Mouse (Mus musculus): ENCODE measurements around the gene Ttc23l. TPM values are rescaled to one million over a fixed set of nuclear protein-coding genes. Genes with fewer than 3 reads are reported as not detected.

Gene Ttc23l
- polyA plus RNA-seq (2012; ENCODE audit: insufficient read depth, insufficient read length, missing spikeins) = not detected in 2 replicates

- H3K4me1 ChIP-seq (ENCODE audit: control insufficient read depth, insufficient read depth, insufficient read length, low read length) = no peaks in the 10 kb centered on the region
- H3K27ac ChIP-seq (replicated peaks; ENCODE audit: low read depth, low read length) = no peak within 1 kb of the TSS
- H3K4me3 ChIP-seq (ENCODE audit: insufficient read depth, low read depth, low read length) = no peak within 1 kb of the TSS
Measured at GRCm38 (mm10) chr15:10558465-10558864, at the start of gene Ttc23l. TSS of gene Ttc23l (minus strand) at chr15:10558668.

- no peak overlapping the region for H3K27ac ChIP-seq (replicated peaks; ENCODE audit: low read depth, low read length)
- H3K4me1 ChIP-seq (ENCODE audit: control insufficient read depth, insufficient read depth, insufficient read length, low read length) = no peaks in the 10 kb centered on the region
- H3K4me3 ChIP-seq (ENCODE audit: insufficient read depth, low read depth, low read length) = no peak overlapping the region
Measured at GRCm38 (mm10) chr15:10599413-10599812, 40.9 kb upstream of the Ttc23l start.

GRCm38 (mm10) chr15:10598259-10599225, 40.1 kb upstream of the Ttc23l start:
- H3K27ac ChIP-seq (replicated peaks; ENCODE audit: low read depth, low read length) = no peak overlapping the region
- H3K4me1 ChIP-seq (ENCODE audit: control insufficient read depth, insufficient read depth, insufficient read length, low read length) = no peaks in the 10 kb centered on the region
- no peak overlapping the region for H3K4me3 ChIP-seq (ENCODE audit: insufficient read depth, low read depth, low read length)

- Histone ChIP-seq H3K27ac (replicated peaks; ENCODE audit: low read depth, low read length) (no peak overlapping the region), H3K4me1 (ENCODE audit: control insufficient read depth, insufficient read depth, insufficient read length, low read length) (no peaks in the 10 kb centered on the region)
Measured at GRCm38 (mm10) chr15:10596871-10597270, 38.4 kb upstream of the Ttc23l start.

GRCm38 (mm10) chr15:10595408-10595807, 36.9 kb upstream of the Ttc23l start:
- H3K27ac ChIP-seq (replicated peaks; ENCODE audit: low read depth, low read length) = no peak overlapping the region
- H3K4me3 ChIP-seq (ENCODE audit: insufficient read depth, low read depth, low read length) = no peak overlapping the region
- H3K4me1 ChIP-seq (ENCODE audit: control insufficient read depth, insufficient read depth, insufficient read length, low read length) = no peaks in the 10 kb centered on the region

More at GRCm38 (mm10) chr15:10596871-10597270, 38.4 kb upstream of the Ttc23l start:
- H3K4me3 ChIP-seq (ENCODE audit: insufficient read depth, low read depth, low read length) = no peak overlapping the region

GRCm38 (mm10) chr15:10594910-10595309, 36.4 kb upstream of the Ttc23l start:
- Histone ChIP-seq H3K4me1 (ENCODE audit: control insufficient read depth, insufficient read depth, insufficient read length, low read length) (no peaks in the 10 kb centered on the region), H3K4me3 (ENCODE audit: insufficient read depth, low read depth, low read length) (no peak overlapping the region), H3K27ac (replicated peaks; ENCODE audit: low read depth, low read length) (no peak overlapping the region)

GRCm38 (mm10) chr15:10593094-10593493, 34.6 kb upstream of the Ttc23l start:
- Histone ChIP-seq H3K4me1 (ENCODE audit: control insufficient read depth, insufficient read depth, insufficient read length, low read length) (no peaks in the 10 kb centered on the region), H3K4me3 (ENCODE audit: insufficient read depth, low read depth, low read length) (no peak overlapping the region), H3K27ac (replicated peaks; ENCODE audit: low read depth, low read length) (no peak overlapping the region)

- H3K4me3 ChIP-seq (ENCODE audit: insufficient read depth, low read depth, low read length) = no peak overlapping the region
- H3K4me1 ChIP-seq (ENCODE audit: control insufficient read depth, insufficient read depth, insufficient read length, low read length) = no peaks in the 10 kb centered on the region
- H3K27ac ChIP-seq (replicated peaks; ENCODE audit: low read depth, low read length) = no peak overlapping the region
Measured at GRCm38 (mm10) chr15:10586565-10586964, 28.1 kb upstream of the Ttc23l start.

GRCm38 (mm10) chr15:10584359-10585187, 26.1 kb upstream of the Ttc23l start:
- H3K4me3 ChIP-seq (ENCODE audit: insufficient read depth, low read depth, low read length) = no peak overlapping the region
- no peaks in the 10 kb centered on the region for H3K4me1 ChIP-seq (ENCODE audit: control insufficient read depth, insufficient read depth, insufficient read length, low read length)
- no peak overlapping the region for H3K27ac ChIP-seq (replicated peaks; ENCODE audit: low read depth, low read length)

- Histone ChIP-seq H3K4me3 (ENCODE audit: insufficient read depth, low read depth, low read length) (no peak overlapping the region), H3K4me1 (ENCODE audit: control insufficient read depth, insufficient read depth, insufficient read length, low read length) (no peaks in the 10 kb centered on the region), H3K27ac (replicated peaks; ENCODE audit: low read depth, low read length) (no peak overlapping the region)
Measured at GRCm38 (mm10) chr15:10583408-10583807, 24.9 kb upstream of the Ttc23l start.

- no peak overlapping the region for H3K4me3 ChIP-seq (ENCODE audit: insufficient read depth, low read depth, low read length)
- H3K4me1 ChIP-seq (ENCODE audit: control insufficient read depth, insufficient read depth, insufficient read length, low read length) = no peaks in the 10 kb centered on the region
- no peak overlapping the region for H3K27ac ChIP-seq (replicated peaks; ENCODE audit: low read depth, low read length)
Measured at GRCm38 (mm10) chr15:10579159-10579558, 20.7 kb upstream of the Ttc23l start.

GRCm38 (mm10) chr15:10566486-10566885, 8.0 kb upstream of the Ttc23l start:
- Histone ChIP-seq H3K27ac (replicated peaks; ENCODE audit: low read depth, low read length) (no peak overlapping the region), H3K4me1 (ENCODE audit: control insufficient read depth, insufficient read depth, insufficient read length, low read length) (no peaks in the 10 kb centered on the region), H3K4me3 (ENCODE audit: insufficient read depth, low read depth, low read length) (no peak overlapping the region)

GRCm38 (mm10) chr15:10564201-10564600, 5.7 kb upstream of the Ttc23l start:
- H3K27ac ChIP-seq (replicated peaks; ENCODE audit: low read depth, low read length) = no peak overlapping the region
- H3K4me3 ChIP-seq (ENCODE audit: insufficient read depth, low read depth, low read length) = no peak overlapping the region
- no peaks in the 10 kb centered on the region for H3K4me1 ChIP-seq (ENCODE audit: control insufficient read depth, insufficient read depth, insufficient read length, low read length)

- no peaks in the 10 kb centered on the region for H3K4me1 ChIP-seq (ENCODE audit: control insufficient read depth, insufficient read depth, insufficient read length, low read length)
- H3K4me3 ChIP-seq (ENCODE audit: insufficient read depth, low read depth, low read length) = no peak overlapping the region
- no peak overlapping the region for H3K27ac ChIP-seq (replicated peaks; ENCODE audit: low read depth, low read length)
Measured at GRCm38 (mm10) chr15:10562281-10562680, 3.8 kb upstream of the Ttc23l start.

GRCm38 (mm10) chr15:10560005-10560404, 1.5 kb upstream of the Ttc23l start:
- Histone ChIP-seq H3K27ac (replicated peaks; ENCODE audit: low read depth, low read length) (no peak overlapping the region), H3K4me1 (ENCODE audit: control insufficient read depth, insufficient read depth, insufficient read length, low read length) (no peaks in the 10 kb centered on the region), H3K4me3 (ENCODE audit: insufficient read depth, low read depth, low read length) (no peak overlapping the region)
